Mouse (Mus musculus) myocyte (in vitro differentiated cells): Measurements from ENCODE around the gene Nphp3.

ENCODE experiments used
- MAX ChIP-seq: IDR thresholded peaks from one replicate; pipeline ENCODE4 v1.6.1; 2011; ENCODE audit warnings: low read depth, mild to moderate bottlenecking, control low read depth
- MYOG ChIP-seq, 3 experiments: IDR thresholded peaks; one replicate each; pipeline ENCODE4 v1.6.1; 2011; ENCODE audit warnings: control low read depth in 2 of 3, low read depth in 2 of 3, mild to moderate bottlenecking in 2 of 3; ENCODE audit not compliant: insufficient read length in 2 of 3, control insufficient read depth in 1 of 3, insufficient read depth in 1 of 3
- POLR2A ChIP-seq: IDR thresholded peaks from one replicate; pipeline ENCODE4 v1.6.1; 2011; ENCODE audit warnings: low read depth, mild to moderate bottlenecking, control low read depth, moderate library complexity; ENCODE audit not compliant: insufficient read length
- TCF12 ChIP-seq: IDR thresholded peaks from one replicate; pipeline ENCODE4 v1.6.1; 2011; ENCODE audit warnings: mild to moderate bottlenecking, control low read depth; ENCODE audit not compliant: poor library complexity, insufficient read depth, severe bottlenecking

DNA sequence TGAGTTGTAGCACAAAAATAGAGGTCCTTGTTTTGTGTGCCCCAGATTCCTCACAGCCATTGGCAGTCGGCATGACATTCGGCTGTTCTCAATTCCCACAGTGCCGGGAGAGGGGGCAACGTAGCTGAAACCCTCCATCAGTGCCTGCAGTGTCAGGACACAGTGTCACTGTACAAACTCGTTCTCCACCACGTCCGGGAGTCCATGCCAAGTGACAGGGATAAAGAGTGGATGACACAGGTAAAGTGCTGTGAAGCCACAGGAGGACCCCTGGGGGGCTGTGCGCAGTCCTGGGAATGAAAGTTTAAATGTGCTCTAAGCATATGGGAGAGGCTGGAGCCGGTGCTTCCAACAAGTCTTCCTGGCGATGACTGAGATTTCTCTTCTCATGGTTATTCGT is 27.5 kb downstream of the Nphp3 start:
- no peak for TF ChIP-seq MAX
- no peak for TF ChIP-seq POLR2A
- no peak for TF ChIP-seq TCF12
- no peak for TF ChIP-seq MYOG (IDR thresholded peaks at IDR 0.05; ENCODE audit: control insufficient read depth in 1 of 3, insufficient read depth in 1 of 3, insufficient read length in 2 of 3, low read depth in 2 of 3)
